In the genomic region with DNA sequence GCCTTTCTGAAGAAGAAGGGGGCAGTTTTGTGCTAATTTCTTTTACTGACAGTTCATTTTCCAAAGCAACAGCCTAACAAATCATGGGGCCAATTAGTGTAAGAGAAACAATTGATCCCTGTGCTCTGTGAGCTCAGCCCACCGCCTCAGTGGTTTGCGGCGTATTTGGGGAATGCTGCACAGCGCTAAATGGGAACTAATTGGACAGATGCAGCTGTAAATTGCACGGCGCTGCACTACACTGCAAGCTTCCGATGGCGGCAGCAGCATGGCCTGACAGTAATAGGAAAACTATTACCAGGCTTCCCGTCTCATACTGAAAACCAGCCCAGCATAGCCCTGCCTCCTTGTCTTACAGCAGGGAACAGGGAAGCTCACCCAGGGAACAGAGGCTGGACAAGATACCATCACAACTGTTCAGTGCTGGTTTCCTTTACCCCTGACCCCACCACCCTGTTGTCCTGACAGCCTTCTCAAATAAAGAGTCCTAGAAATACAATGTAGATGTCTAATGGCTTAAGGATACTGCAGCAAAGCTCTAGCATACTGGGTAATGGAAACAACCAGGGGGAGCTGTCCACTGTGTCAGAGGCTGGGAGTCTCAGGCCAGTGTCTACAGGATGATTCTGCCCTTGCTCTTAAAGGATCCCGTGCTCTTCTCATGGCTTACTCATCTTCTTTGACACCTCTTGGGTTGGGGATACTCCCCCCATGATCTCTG, we compare ENCODE assay signal across 17 mouse cellular contexts.
DNase-seq lines count a peak whose midpoint lies in the region; ATAC-seq and TF ChIP-seq lines count a peak whose summit lies in the region.
"Had no signal": no experiment of that assay in that cellular context is flagged by ENCODE, and none has a peak within 500 bp of the region (broad histone marks: within the 10 kb centered on the region; RNA-seq: fewer than 3 reads in every experiment).

No protein-coding gene starts in this region.

- H3K9me3 ChIP-seq in hindbrain, embryonic 12.5 days (replicated peaks), result no peaks in the 10 kb centered on the region
- no peaks in the 10 kb centered on the region for H3K9me3 ChIP-seq in hindbrain, embryonic 10.5 days
- H3K9me3 ChIP-seq in embryonic facial prominence, embryonic 10.5 days, result no peaks in the 10 kb centered on the region
- H3K9me3 ChIP-seq in forebrain, embryonic 16.5 days (ENCODE audit: control insufficient read depth, low read length), result no peaks in the 10 kb centered on the region
- H3K9me3 ChIP-seq in midbrain, embryonic 16.5 days (replicated peaks; ENCODE audit: control insufficient read depth, low read length, poor library complexity, severe bottlenecking), result no peaks in the 10 kb centered on the region
- no peaks in the 10 kb centered on the region for H3K9me3 ChIP-seq in lung, postnatal 0 days (ENCODE audit: low read length)
- H3K9me3 ChIP-seq: embryonic facial prominence, embryonic 13.5 days; intestine, embryonic 15.5 days had no signal

- no peak for TF ChIP-seq CTCF in lung, postnatal 0 days (IDR thresholded peaks at IDR 0.05)

- WGBS in hindbrain, embryonic 12.5 days, result 73% methylated on average over 10 of the region's 10 CpGs
- WGBS in hindbrain, embryonic 10.5 days, result 81% methylated on average over 10 of the region's 10 CpGs
- WGBS in embryonic facial prominence, embryonic 10.5 days, result 70% methylated on average over 10 of the region's 10 CpGs
- 19% methylated on average over 10 of the region's 10 CpGs for WGBS in forebrain, embryonic 16.5 days
- 62% methylated on average over 10 of the region's 10 CpGs for WGBS in midbrain, embryonic 16.5 days
- 92% methylated on average over 10 of the region's 10 CpGs for WGBS in lung, postnatal 0 days

- no peak overlapping the region for H3K27ac ChIP-seq in hindbrain, embryonic 12.5 days
- H3K27ac ChIP-seq in hindbrain, embryonic 10.5 days, result no peak overlapping the region
- H3K27ac ChIP-seq in embryonic facial prominence, embryonic 10.5 days (replicated peaks), result no peak overlapping the region
- H3K27ac ChIP-seq in forebrain, embryonic 16.5 days (ENCODE audit: low read length), result no peak overlapping the region
- no peak overlapping the region for H3K27ac ChIP-seq in midbrain, embryonic 16.5 days (ENCODE audit: low read length)
- no peak overlapping the region for H3K27ac ChIP-seq in lung, postnatal 0 days (ENCODE audit: low read length)
- H3K27ac ChIP-seq: embryonic facial prominence, embryonic 13.5 days; heart, adult 2 months; intestine, embryonic 15.5 days had no signal

- DNase-seq in hindbrain, embryonic 10.5 days (ENCODE audit: low spot score), result no peak
- DNase-seq in embryonic facial prominence, embryonic 10.5 days (ENCODE audit: low spot score), result peak; percentile 16
- no peak for DNase-seq in right cerebral cortex, adult 2 months (ENCODE audit: low spot score in 2 of 2)
- DNase-seq in lung, postnatal 0 days (ENCODE audit: low spot score), result no peak
- no peak for DNase-seq in left cerebral cortex, postnatal 14 days (ENCODE audit: low spot score in 2 of 2)
- DNase-seq: adrenal gland, adult 8-10 months; cerebellum, adult 9-11 months; heart, adult 2 months; heart, postnatal 10 days; kidney, postnatal 36 days; layer of hippocampus, postnatal 36 days; lung, embryonic 14.5 days had no signal

- intact Hi-C loops in left cerebral cortex, postnatal 14 days (cut with DNase I), result no loop called here

- H3K27me3 ChIP-seq in hindbrain, embryonic 12.5 days, result no peaks in the 10 kb centered on the region
- no peaks in the 10 kb centered on the region for H3K27me3 ChIP-seq in hindbrain, embryonic 10.5 days (ENCODE audit: insufficient read depth, poor library complexity, severe bottlenecking)
- no peaks in the 10 kb centered on the region for H3K27me3 ChIP-seq in embryonic facial prominence, embryonic 10.5 days (replicated peaks; ENCODE audit: low read depth, poor library complexity, severe bottlenecking)
- no peaks in the 10 kb centered on the region for H3K27me3 ChIP-seq in forebrain, embryonic 16.5 days (replicated peaks; ENCODE audit: control insufficient read depth, insufficient read depth, low read length)
- no peaks in the 10 kb centered on the region for H3K27me3 ChIP-seq in midbrain, embryonic 16.5 days (ENCODE audit: control insufficient read depth, insufficient read depth, low read depth, low read length)
- H3K27me3 ChIP-seq in lung, postnatal 0 days (replicated peaks; ENCODE audit: insufficient read depth, low read length), result no peaks in the 10 kb centered on the region
- H3K27me3 ChIP-seq: embryonic facial prominence, embryonic 13.5 days; intestine, embryonic 15.5 days had no signal

- H3K4me1 ChIP-seq in hindbrain, embryonic 12.5 days, result no peaks in the 10 kb centered on the region
- peaks cover 3% of the 10 kb centered on the region; the same call in 1 of the 2 replicates for H3K4me1 ChIP-seq in hindbrain, embryonic 10.5 days (replicated peaks)
- peaks cover 6% of the 10 kb centered on the region; the same call in 1 of the 2 replicates for H3K4me1 ChIP-seq in embryonic facial prominence, embryonic 10.5 days
- H3K4me1 ChIP-seq in forebrain, embryonic 16.5 days (replicated peaks; ENCODE audit: control insufficient read depth, insufficient read depth, low read length), result peaks cover 25% of the 10 kb centered on the region
- H3K4me1 ChIP-seq in midbrain, embryonic 16.5 days (ENCODE audit: control insufficient read depth, insufficient read depth, low read length), result peaks cover 2% of the 10 kb centered on the region; the same call in 1 of the 2 replicates
- H3K4me1 ChIP-seq in lung, postnatal 0 days (ENCODE audit: insufficient read depth, low read depth, low read length), result no peaks in the 10 kb centered on the region
- H3K4me1 ChIP-seq: embryonic facial prominence, embryonic 13.5 days; intestine, embryonic 15.5 days had no signal

- no peaks in the 10 kb centered on the region for H3K36me3 ChIP-seq in hindbrain, embryonic 12.5 days
- no peaks in the 10 kb centered on the region for H3K36me3 ChIP-seq in hindbrain, embryonic 10.5 days
- no peaks in the 10 kb centered on the region for H3K36me3 ChIP-seq in embryonic facial prominence, embryonic 10.5 days (replicated peaks)
- H3K36me3 ChIP-seq in forebrain, embryonic 16.5 days (ENCODE audit: control insufficient read depth, insufficient read depth), result no peaks in the 10 kb centered on the region
- no peaks in the 10 kb centered on the region for H3K36me3 ChIP-seq in midbrain, embryonic 16.5 days (ENCODE audit: control insufficient read depth, insufficient read depth, low read length)
- H3K36me3 ChIP-seq in lung, postnatal 0 days (ENCODE audit: insufficient read depth, low read length), result no peaks in the 10 kb centered on the region
- H3K36me3 ChIP-seq: embryonic facial prominence, embryonic 13.5 days; intestine, embryonic 15.5 days had no signal

- no peak overlapping the region for H3K4me3 ChIP-seq in hindbrain, embryonic 12.5 days
- no peak overlapping the region for H3K4me3 ChIP-seq in hindbrain, embryonic 10.5 days
- no peak overlapping the region for H3K4me3 ChIP-seq in embryonic facial prominence, embryonic 10.5 days
- no peak overlapping the region for H3K4me3 ChIP-seq in forebrain, embryonic 16.5 days (replicated peaks; ENCODE audit: low read length)
- no peak overlapping the region for H3K4me3 ChIP-seq in midbrain, embryonic 16.5 days (ENCODE audit: low read depth, low read length)
- H3K4me3 ChIP-seq in lung, postnatal 0 days (ENCODE audit: low read depth, low read length), result no peak overlapping the region
- H3K4me3 ChIP-seq: embryonic facial prominence, embryonic 13.5 days; heart, adult 2 months; intestine, embryonic 15.5 days had no signal

- H3K4me2 ChIP-seq in hindbrain, embryonic 12.5 days (replicated peaks), result no peak overlapping the region
- no peak overlapping the region for H3K4me2 ChIP-seq in forebrain, embryonic 16.5 days (ENCODE audit: low read length)
- no peak overlapping the region for H3K4me2 ChIP-seq in midbrain, embryonic 16.5 days (ENCODE audit: low read length)
- H3K4me2 ChIP-seq in lung, postnatal 0 days (replicated peaks; ENCODE audit: low read depth, low read length), result no peak overlapping the region
- H3K4me2 ChIP-seq: embryonic facial prominence, embryonic 13.5 days; intestine, embryonic 15.5 days; lung, embryonic 14.5 days had no signal

- H3K9ac ChIP-seq in hindbrain, embryonic 12.5 days, result no peak overlapping the region
- H3K9ac ChIP-seq in forebrain, embryonic 16.5 days (replicated peaks; ENCODE audit: low read depth, low read length), result no peak overlapping the region
- no peak overlapping the region for H3K9ac ChIP-seq in midbrain, embryonic 16.5 days (ENCODE audit: low read depth, low read length)
- H3K9ac ChIP-seq in lung, postnatal 0 days (replicated peaks; ENCODE audit: low read depth), result no peak overlapping the region
- H3K9ac ChIP-seq: embryonic facial prominence, embryonic 13.5 days; intestine, embryonic 15.5 days; lung, embryonic 14.5 days had no signal

- peak; percentile 67 for ATAC-seq in hindbrain, embryonic 12.5 days (ENCODE audit: low FRiP score)
- peak; percentile 88 for ATAC-seq in forebrain, embryonic 16.5 days
- ATAC-seq in midbrain, embryonic 16.5 days, result peak; percentile 45; the same call in 1 of the 2 replicates
- ATAC-seq in lung, postnatal 0 days, result no peak
- ATAC-seq: intestine, embryonic 15.5 days had no signal

- TF ChIP-seq EP300 in lung, postnatal 0 days (IDR thresholded peaks at IDR 0.05), result no peak
